Mouse (Mus musculus) liver, postnatal 0 days (tissue): ENCODE data around the gene Tpt1.

Source experiments
- CTCF ChIP-seq: sonication (generic); IDR thresholded peaks from 2 replicates; pipeline ENCODE4 v1.5.1; 2016; ENCODE audit warnings: antibody characterized with exemption, low read depth
- EP300 ChIP-seq: IDR thresholded peaks from 2 replicates; pipeline ENCODE4 v1.6.1; 2016; ENCODE audit warnings: antibody characterized with exemption, low read depth, mild to moderate bottlenecking

DNA sequence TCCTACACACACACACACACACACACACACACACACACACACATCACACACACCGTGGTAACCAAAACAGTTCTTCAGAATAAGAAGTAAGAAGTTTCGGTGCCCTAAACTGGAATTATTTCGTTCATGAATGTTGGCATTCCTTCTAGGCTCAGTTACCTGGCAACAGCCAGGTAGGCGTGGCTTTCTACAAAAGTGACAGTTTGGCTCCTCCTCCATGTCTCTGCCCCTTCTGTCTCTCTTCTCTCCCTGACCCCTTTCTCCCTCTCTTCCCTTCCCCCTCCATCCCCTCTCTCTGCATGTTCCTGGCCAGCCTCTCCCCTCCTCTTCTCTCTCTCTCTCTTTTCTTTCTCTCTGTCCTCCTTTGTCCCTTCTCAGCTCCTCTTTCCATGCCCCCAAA lies 11.9 kb upstream of the Tpt1 start:
- TF ChIP-seq CTCF: no peak
- TF ChIP-seq EP300: no peak
